Mouse (Mus musculus) E14TG2a.4 (cell line): Measurements from ENCODE around the gene Grm4.

Experiments
- H3K27me3 ChIP-seq: 2 replicates; pipeline ENCODE4 v1.6.1; 2014; ENCODE audit warnings: low read length, control low read depth; ENCODE audit not compliant: insufficient read depth
- H3K36me3 ChIP-seq: 2 replicates; pipeline ENCODE4 v1.6.1; 2014; ENCODE audit warnings: low read length, control low read depth; ENCODE audit not compliant: insufficient read depth
- H3K4me1 ChIP-seq: replicated peaks from 2 replicates; pipeline ENCODE4 v1.6.1; 2014; ENCODE audit warnings: low read depth, low read length, control low read depth
- H3K4me3 ChIP-seq: replicated peaks from 2 replicates; pipeline ENCODE4 v1.5.1; 2014; ENCODE audit warnings: mild to moderate bottlenecking, low read length
- H3K9me3 ChIP-seq: 2 replicates; pipeline ENCODE4 v1.6.1; 2014; ENCODE audit warnings: low read length, control low read depth
- CTCF ChIP-seq: conservative IDR thresholded peaks from 2 replicates; pipeline ENCODE4 v1.5.1; 2014; ENCODE audit warnings: low read length
- NANOG ChIP-seq: IDR thresholded peaks from 2 replicates; pipeline ENCODE4 v1.6.1; 2014; ENCODE audit warnings: borderline replicate concordance, low read length, mixed read lengths
- POU5F1 ChIP-seq: IDR thresholded peaks from 2 replicates; pipeline ENCODE4 v1.6.1; 2014; ENCODE audit warnings: low read length, borderline replicate concordance

The Grm4 gene

GRCm38 (mm10) chr17:27429757-27430156 is 91.4 kb downstream of the Grm4 start:
- Histone ChIP-seq H3K36me3 (no peaks in the 10 kb centered on the region), H3K9me3 (peaks cover 14% of the 10 kb centered on the region), H3K4me1 (peaks cover 38% of the 10 kb centered on the region), H3K4me3 (no peak overlapping the region), H3K27me3 (peaks cover 65% of the 10 kb centered on the region)
- TF ChIP-seq POU5F1 (no peak), CTCF (no peak), NANOG (no peak)

- TF ChIP-seq NANOG, result no peak
- no peak for TF ChIP-seq POU5F1
- TF ChIP-seq CTCF, result no peak
- Histone ChIP-seq H3K4me3 (no peak overlapping the region), H3K27me3 (peaks cover 44% of the 10 kb centered on the region), H3K36me3 (no peaks in the 10 kb centered on the region), H3K9me3 (peaks cover 14% of the 10 kb centered on the region), H3K4me1 (peaks cover 34% of the 10 kb centered on the region)
Observed at GRCm38 (mm10) chr17:27425016-27425415, 96.2 kb downstream of the Grm4 start.

- Histone ChIP-seq H3K27me3 (peaks cover 43% of the 10 kb centered on the region), H3K4me1 (peaks cover 27% of the 10 kb centered on the region), H3K9me3 (peaks cover 14% of the 10 kb centered on the region), H3K4me3 (no peak overlapping the region), H3K36me3 (no peaks in the 10 kb centered on the region)
- no peak for TF ChIP-seq NANOG
- TF ChIP-seq POU5F1, result no peak
- TF ChIP-seq CTCF, result no peak
Observed at GRCm38 (mm10) chr17:27424356-27424755, 96.8 kb downstream of the Grm4 start.

- Histone ChIP-seq H3K27me3 (peaks cover 29% of the 10 kb centered on the region), H3K9me3 (peaks cover 2% of the 10 kb centered on the region), H3K4me3 (0 out of 2 replicates have a peak overlapping the region, but pooled peaks have one; percentile 37), H3K36me3 (no peaks in the 10 kb centered on the region), H3K4me1 (peaks cover 22% of the 10 kb centered on the region)
- no peak for TF ChIP-seq CTCF
- no peak for TF ChIP-seq NANOG
- no peak for TF ChIP-seq POU5F1
Observed at GRCm38 (mm10) chr17:27422726-27423381, 98.3 kb downstream of the Grm4 start.

- TF ChIP-seq CTCF (no peak), NANOG (no peak), POU5F1 (no peak)
- no peaks in the 10 kb centered on the region for H3K9me3 ChIP-seq
- H3K4me1 ChIP-seq, result peaks cover 22% of the 10 kb centered on the region
- no peaks in the 10 kb centered on the region for H3K36me3 ChIP-seq
- 0 out of 2 replicates have a peak overlapping the region, but pooled peaks have one; percentile 37 for H3K4me3 ChIP-seq
- H3K27me3 ChIP-seq, result peaks cover 24% of the 10 kb centered on the region
Observed at GRCm38 (mm10) chr17:27422371-27422725, 98.9 kb downstream of the Grm4 start.

- no peaks in the 10 kb centered on the region for H3K36me3 ChIP-seq
- H3K27me3 ChIP-seq, result peaks cover 24% of the 10 kb centered on the region
- H3K4me1 ChIP-seq, result peaks cover 22% of the 10 kb centered on the region
- H3K9me3 ChIP-seq, result no peaks in the 10 kb centered on the region
- TF ChIP-seq POU5F1, result no peak
- TF ChIP-seq NANOG, result no peak
- TF ChIP-seq CTCF, result no peak
- 0 out of 2 replicates have a peak overlapping the region, but pooled peaks have one; percentile 18 for H3K4me3 ChIP-seq
Observed at GRCm38 (mm10) chr17:27421837-27422236, 99.4 kb downstream of the Grm4 start.

- H3K4me3 ChIP-seq, result no peak overlapping the region
- H3K36me3 ChIP-seq, result no peaks in the 10 kb centered on the region
- peaks cover 7% of the 10 kb centered on the region; the same call in 1 of the 2 replicates for H3K9me3 ChIP-seq
- peaks cover 4% of the 10 kb centered on the region; the same call in 1 of the 2 replicates for H3K4me1 ChIP-seq
- peaks cover 54% of the 10 kb centered on the region for H3K27me3 ChIP-seq
- TF ChIP-seq CTCF (no peak), NANOG (no peak), POU5F1 (no peak)
Observed at GRCm38 (mm10) chr17:27409006-27409405, 112.2 kb downstream of the Grm4 start.

GRCm38 (mm10) chr17:27408531-27408930 is 112.7 kb downstream of the Grm4 start:
- Histone ChIP-seq H3K9me3 (peaks cover 7% of the 10 kb centered on the region; the same call in 1 of the 2 replicates), H3K36me3 (no peaks in the 10 kb centered on the region), H3K27me3 (peaks cover 56% of the 10 kb centered on the region), H3K4me3 (no peak overlapping the region), H3K4me1 (peaks cover 4% of the 10 kb centered on the region; the same call in 1 of the 2 replicates)
- TF ChIP-seq POU5F1 (no peak), CTCF (no peak), NANOG (no peak)

GRCm38 (mm10) chr17:27406956-27407355 is 114.2 kb downstream of the Grm4 start:
- TF ChIP-seq NANOG (no peak), POU5F1 (no peak)
- Histone ChIP-seq H3K9me3 (peaks cover 7% of the 10 kb centered on the region; the same call in 1 of the 2 replicates), H3K4me1 (peaks cover 6% of the 10 kb centered on the region), H3K27me3 (peaks cover 52% of the 10 kb centered on the region), H3K36me3 (no peaks in the 10 kb centered on the region), H3K4me3 (no peak overlapping the region)
